Mouse (Mus musculus): ENCODE results near the gene Socs2.

- no peak for TF ChIP-seq ZMIZ1 (IDR thresholded peaks at IDR 0.05; ENCODE audit: low read depth, low read length)
- TF ChIP-seq MYB (IDR thresholded peaks at IDR 0.05; ENCODE audit: low read depth, low read length), result no peak
- no peak for TF ChIP-seq MXI1 (IDR thresholded peaks at IDR 0.05; ENCODE audit: low read depth, low read length)
- TF ChIP-seq POLR2A (IDR thresholded peaks at IDR 0.05; ENCODE audit: control insufficient read depth in 1 of 2, insufficient read depth in 1 of 2, low read depth in 1 of 2, low read length in 2 of 2, poor library complexity in 1 of 2), result no peak
- TF ChIP-seq EP300 (IDR thresholded peaks at IDR 0.05; ENCODE audit: low read depth in 1 of 2, low read length in 2 of 2), result no peak
- TF ChIP-seq ZNF384 (IDR thresholded peaks at IDR 0.05; ENCODE audit: low read depth, low read length), result no peak
- no peak for TF ChIP-seq POLR2AphosphoS5 (IDR thresholded peaks at IDR 0.05; ENCODE audit: borderline replicate concordance, low read depth, low read length)
- no peak for TF ChIP-seq E2F4 (IDR thresholded peaks at IDR 0.05; ENCODE audit: borderline replicate concordance, low read depth, low read length)
- no peak for TF ChIP-seq TBP (IDR thresholded peaks at IDR 0.05; ENCODE audit: low read depth, low read length)
Observed at GRCm38 (mm10) chr10:95410209-95410608, 6.8 kb downstream of the Socs2 start.

Measured in MEL (cell line).